Mouse (Mus musculus) adrenal gland (tissue): ENCODE measurements around the gene Fgf9.

Source experiments
- intact Hi-C: fragments of 180-260 bp; cut with DNase I; formaldehyde crosslinking; loops from one replicate; pipeline ENCODE4 v1.15.1; 2025

Fgf9 gene

DNA sequence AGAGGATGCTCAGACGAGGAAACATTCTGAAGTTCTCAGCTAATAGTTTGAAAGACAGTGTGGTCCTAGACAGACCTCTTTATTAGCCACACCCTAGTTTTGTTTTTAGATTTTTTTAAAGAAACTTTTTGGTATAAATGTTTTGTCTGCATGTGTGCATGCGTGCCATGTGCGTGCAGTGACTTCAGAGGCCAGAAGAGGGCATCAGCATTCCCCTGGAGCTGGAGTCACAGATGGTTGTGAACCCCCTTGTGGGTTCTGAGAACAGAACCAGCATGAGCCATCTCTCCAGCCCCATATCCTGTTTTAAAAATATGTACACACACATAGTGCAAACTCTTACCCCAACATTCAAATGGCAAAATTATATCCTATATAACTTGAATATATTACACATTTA is 13.9 kb downstream of the Fgf9 start:
- intact Hi-C loops: no loop called here

DNA sequence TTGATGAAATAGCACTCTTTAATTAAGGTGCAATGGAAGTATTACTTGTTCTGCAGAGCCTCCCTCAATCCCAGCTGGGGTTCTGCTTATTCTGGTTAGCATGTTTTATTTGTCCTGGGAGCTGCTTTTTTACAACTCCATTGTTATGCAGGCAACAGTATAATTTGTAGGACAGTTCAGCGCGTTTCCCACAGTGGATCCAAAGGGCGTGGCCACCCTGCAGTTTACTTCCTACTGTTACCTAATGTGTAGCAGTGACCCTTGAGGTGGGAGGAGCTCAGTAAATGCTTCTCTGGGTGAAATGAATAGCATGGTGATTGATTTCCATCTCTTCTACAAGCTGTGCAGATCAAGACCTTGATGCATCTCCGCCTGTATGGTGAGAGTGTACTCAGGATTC is 17.0 kb downstream of the Fgf9 start:
- intact Hi-C loops: no loop called here

DNA sequence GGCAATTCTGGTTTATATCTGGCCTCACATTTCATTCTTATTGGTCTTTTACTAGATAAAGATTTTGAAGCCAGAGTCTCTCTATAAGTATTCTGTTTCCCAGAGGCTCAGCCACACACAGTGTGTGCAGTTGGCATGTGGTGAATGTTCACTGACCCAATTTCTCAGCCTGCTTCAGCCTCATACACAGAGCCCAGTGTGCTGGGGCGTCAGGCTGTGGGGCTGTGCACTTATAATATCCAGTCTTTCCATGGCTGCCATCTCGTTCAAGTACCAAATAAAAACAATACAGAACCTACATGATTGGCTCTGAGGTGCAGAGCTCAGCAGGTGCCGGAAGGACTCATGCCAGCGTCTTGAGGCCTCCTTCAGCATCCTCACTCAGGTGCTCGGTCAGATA is 19.1 kb downstream of the Fgf9 start:
- intact Hi-C loops: no loop called here

DNA sequence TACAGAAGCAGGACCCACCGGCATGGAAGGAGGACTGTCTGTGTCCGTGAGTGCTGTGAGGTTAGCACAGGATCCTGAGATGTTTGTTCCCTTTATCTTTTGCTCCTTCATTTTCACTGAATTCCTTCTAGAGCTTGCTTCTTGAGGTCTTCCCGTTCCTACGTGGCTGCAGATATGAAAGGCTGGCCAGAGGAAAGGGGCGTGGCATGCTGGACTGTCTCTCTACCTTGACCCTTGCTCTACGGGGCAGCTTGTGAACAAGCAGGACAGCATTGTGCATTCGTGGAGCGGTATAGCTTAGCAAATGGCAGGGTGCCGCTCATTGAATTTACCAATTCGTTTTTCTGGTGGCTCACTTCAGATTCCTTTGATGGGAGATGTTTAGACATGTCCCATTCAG is 21.0 kb downstream of the Fgf9 start:
- intact Hi-C loops: no loop called here

DNA sequence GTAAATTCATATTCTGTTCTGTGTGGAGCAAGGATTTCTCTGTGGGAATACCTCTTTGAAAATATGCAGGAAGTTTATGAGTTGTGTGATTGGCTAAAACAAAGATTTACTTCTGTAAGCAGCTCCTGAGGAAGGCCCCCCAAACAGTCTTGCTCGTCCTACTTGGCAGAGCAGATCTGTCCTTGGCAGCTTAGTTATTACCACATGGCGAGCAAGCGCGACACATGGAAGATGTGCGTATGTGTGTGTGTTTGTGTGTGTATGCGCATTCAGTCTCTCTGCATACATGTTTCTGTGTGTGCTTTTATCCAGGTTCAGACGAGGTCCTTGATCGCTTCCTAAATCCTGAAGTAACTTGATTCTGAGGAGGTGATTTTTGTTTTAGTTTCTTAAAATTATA is 29.3 kb downstream of the Fgf9 start:
- intact Hi-C loops: no loop called here

DNA sequence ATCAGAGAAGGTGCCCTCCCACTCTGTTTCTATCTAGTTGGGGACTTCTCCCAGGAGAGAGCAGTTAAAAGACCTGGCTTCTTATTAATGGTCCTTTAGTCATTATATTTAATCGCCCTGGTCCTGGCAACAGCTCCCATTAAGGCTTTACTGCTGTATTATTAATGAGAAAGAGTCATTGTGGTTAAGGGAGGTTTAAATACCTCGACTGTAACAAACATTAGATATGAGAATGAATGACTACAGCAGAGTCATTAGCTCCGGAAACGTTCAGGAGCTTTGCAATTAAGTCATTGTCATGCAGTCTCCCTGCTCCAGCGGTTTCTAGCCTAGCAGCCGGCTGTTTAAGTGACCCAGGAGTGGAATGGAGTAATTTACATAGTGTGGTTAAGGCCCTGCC is 31.0 kb downstream of the Fgf9 start:
- intact Hi-C loops: no loop called here

DNA sequence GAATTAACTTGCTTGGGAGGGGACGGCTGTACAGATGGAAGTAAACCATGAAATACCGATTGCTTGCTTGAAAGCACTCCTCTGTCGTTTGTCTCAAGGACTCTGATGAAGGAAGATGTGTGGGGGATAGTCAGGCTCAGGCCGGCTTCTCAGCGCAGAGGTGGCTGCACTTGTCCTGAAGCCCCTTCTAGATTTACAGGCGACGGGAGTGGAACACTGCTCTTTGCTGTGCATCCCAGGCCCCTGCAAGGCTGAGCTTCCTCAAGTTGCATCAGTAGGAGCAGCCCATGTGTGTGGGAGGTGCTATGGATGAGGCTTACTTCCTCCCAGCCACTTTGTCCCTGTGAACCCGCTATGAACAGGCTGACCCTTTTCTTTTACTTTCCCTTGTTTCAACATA is 33.9 kb downstream of the Fgf9 start:
- intact Hi-C loops: no loop called here

DNA sequence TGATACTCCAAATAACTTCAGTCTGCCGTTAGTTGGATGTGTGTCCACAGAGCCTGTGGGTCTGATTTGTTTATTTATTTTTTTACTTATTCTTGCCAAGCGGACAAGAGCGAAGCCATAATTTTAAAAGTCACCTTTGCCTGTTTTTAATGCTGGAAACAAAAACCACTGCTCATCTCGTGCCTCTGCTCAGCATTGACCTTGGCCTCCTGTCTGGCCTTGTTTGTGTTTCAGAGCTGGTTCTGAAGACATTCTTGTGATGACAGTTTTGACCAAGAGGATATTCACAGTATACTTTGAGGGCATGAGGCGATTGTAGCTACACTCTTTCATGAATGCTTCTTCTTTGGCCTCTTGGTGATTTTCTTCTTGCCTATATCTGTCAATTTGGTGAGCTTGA is 35.2 kb downstream of the Fgf9 start:
- intact Hi-C loops: no loop called here

DNA sequence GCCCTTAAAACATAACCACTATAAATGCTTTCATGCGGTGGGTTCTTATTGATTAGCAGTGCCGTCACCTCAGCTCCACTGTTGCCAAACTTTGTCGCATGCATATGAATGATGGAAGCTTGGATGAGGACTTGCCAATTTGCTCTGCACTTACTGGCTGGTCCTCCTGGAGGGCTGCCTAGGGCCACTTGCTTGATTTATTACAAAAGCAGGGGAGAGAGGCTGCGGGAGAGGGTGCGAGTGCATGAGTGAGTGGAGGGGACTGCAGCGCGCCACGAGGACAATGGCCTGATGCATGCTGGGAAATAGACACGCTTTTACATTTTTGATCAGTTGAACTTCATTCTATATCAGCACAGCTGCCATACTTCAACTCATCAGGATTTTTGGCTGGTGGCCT is 39.3 kb downstream of the Fgf9 start:
- intact Hi-C loops: no loop called here

DNA sequence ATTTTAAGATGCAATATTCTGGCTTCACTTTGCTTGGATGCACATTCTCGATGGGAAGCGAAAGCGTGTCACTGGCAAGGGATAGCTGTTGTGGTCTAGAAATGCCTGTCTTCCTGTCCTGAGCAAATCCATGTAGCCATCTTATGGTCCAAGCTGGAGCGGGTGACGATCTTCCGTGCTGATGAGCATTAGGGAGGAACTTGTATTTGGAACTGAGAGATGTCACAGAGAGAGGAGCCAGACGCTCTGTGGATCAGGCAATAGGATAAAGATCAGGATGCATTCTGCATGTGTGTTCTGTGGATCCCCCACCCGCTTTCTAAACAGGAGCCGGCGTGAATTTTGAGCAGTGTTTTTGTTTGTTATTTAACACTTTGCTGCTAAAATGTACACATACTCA is 41.2 kb downstream of the Fgf9 start:
- intact Hi-C loops: no loop called here

DNA sequence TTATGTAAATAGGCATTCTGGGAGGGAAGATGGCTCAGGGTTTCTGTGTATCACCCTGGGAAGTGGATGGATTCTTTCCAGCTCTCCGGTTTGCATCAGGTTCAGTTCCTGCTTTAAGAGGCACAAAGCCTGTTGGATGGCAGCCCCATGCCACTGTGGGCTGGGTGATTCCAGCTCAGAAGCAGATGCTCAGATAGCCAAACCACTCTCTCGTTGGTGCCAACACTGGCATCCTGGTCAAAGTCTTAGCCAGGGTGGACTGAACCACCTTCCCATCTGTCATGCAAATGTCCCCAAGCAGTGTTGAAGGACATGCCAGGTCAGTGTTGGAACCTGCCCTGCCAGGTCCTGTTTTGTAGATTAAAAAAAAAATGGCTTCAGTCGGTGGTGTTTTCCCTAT is 42.0 kb downstream of the Fgf9 start:
- intact Hi-C loops: no loop called here

DNA sequence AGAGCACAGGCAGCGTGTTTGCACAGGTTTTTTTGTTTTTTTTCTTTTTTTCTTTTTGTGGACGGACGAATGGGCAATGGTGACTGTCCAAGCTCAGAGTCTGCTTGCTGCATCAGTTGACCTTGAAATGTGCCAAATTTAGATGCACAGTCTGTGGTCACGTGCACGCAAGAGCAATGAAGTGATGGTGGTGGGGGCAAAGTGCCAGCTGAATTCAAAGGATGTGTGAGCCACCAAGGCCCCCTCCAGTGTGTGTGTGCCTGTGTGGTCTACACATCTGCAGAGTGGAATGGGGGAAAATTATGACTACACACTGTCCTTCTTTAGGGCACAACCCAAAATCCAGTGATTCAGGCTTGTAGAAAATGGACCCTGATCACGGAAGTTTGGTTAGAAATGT is 42.8 kb downstream of the Fgf9 start:
- intact Hi-C loops: no loop called here

DNA sequence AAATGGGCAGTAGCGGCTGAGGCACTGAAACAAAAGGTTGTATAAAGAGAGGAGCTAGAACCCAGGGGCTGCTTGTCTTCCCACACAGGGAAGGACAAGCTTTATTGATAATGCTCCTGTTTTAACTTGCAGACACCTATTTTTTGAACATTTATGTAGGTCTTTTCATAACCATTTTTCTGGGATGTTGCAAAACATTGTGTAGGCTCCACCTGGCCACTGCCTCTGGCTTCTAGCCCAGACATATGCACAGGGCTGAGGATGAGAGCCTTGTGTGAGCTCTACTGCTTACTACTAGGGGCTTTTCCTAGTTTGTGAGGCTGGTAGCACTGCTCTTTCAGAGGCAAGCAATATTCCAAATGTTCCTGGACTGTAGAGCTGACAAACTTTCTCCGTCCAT is 43.8 kb downstream of the Fgf9 start:
- intact Hi-C loops: no loop called here

DNA sequence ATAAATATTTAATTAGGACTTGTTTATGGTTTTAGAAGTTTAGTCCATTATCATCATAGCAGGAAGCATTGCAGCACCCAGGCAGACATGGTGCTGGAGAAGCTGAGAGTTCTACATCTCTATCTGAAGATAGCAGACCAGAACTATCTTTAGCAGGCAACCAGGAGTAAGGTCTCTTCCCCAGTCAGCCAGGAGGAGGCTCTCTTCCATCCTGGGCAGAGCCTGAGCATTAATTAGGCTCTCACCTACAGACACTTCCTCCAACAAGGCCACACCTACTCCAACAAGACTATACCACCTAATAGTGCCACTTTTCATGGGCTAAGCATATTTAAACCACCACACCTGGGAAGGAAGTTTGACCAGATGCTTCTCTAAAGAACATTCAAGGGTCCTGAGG is 54.3 kb downstream of the Fgf9 start:
- intact Hi-C loops: no loop called here

DNA sequence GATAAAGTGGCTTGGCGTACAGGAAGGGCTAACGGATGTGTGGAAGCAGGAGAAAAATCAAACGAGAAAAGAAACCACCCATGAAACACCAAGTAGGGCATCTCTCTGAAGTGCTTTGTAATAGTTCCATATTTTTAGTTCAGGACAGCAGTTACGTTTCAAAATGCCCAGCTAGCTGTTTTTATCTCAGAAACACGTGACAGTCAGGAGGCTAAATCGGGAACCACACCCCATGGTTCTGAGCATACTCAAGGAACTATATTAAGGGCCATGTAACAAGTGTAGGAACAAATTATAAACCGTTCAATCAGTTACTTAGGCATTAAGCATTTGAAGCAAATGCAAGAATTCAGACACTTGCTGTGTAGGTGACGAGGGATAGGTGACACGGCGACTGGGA is 56.2 kb downstream of the Fgf9 start:
- intact Hi-C loops: no loop called here

DNA sequence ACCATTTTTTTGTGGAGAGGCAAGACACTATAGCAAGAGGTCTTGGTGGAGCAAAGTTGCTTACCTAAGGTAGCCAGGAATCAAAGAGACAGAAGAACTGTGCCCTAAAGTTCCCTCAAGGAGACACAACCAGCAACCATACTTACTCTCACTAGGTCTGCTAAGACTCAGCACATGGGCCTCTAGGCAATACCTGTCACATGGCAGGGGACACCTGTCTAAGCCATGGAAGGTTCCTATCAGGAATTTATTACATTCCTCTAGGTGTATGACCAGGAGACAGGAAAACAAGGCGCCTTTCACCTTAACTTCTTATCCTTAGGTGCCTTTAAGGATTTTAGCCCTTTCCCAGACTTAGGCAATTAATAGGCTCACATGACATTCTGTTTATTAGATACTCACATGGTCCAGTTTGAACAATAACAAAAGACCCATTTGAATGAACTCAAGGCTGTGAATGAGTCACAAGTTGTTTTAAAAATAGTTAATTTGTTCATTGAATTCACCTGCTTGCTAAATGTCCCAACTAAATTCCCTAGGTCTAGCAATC is 69.2 kb downstream of the Fgf9 start:
- intact Hi-C loops: no loop called here

DNA sequence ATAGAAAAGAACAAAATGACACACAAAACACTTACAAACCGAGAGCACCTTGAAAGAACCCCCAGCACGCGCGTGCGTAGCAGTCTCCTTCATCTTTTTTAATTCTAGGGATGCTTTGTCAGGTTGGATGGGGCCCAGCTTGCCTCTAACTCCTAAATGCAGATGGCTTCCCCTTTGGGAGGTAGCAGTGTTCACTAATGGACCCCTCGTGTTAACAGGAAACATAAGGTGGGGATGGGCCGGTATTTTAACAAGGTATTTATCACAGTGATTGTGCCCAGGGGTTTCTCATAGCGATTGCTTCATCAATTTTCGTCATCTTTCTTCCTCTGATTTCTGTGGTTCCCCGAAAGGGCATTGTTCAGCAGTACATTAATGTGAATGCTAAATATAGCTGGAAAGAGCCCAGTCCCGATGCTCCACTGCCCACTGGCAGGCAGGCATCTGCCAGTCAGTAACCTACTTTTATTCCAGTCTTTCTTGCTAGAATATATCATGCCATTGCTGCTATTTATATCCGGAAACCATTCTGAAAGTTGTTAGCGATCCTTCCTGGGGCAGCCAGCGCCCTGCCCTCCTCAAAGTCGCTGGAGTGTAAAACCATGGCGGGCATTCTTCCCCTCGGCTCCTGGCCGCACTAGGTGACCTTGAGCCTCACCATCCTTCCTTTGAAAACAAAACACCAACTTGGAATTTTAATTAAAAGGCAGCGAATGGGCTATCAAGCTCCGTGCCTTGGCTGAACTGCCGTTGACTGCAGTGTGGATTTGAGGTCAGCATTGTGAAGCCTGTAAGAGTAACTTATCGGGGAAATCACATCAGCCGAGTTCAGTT is 79.5 kb downstream of the Fgf9 start:
- intact Hi-C loops: no loop called here

DNA sequence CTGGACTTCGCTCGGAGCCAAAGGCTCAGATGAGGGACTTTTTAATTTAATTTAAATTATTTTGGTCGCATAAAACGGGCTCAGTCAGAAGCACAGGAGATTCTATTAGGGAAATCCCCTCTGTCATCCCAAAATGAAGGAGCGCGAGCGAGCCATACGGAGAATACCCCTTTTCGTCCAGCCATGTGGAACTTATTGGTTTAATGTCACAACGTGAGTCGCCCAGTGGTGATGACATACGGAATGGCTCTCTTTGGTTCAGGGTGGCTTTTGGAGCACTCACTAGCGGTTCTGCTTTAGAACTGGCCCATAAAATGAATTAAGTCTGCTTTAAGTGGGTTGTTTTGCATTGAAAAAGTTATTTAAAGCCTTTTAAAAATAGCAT is 80.1 kb downstream of the Fgf9 start:
- intact Hi-C loops: no loop called here

DNA sequence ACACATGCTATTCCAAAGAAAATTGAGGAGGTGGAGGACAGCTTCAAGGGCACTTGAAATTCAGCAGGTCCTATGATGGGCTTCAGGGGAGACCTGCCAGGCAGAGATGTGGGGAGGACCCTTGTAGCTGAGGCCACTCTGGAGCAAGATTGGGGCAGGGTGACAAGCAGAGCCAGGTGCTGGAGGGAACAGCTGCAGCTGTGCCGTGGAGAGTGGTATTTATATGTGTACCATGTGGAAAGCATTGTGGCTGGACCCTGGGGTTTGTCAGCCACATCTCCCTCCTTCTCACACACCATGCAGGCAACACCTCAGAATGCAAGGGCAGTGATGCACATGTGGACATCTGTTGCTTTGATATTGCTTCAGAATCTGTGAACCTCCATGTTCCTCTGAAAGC is 81.8 kb downstream of the Fgf9 start:
- intact Hi-C loops: no loop called here

DNA sequence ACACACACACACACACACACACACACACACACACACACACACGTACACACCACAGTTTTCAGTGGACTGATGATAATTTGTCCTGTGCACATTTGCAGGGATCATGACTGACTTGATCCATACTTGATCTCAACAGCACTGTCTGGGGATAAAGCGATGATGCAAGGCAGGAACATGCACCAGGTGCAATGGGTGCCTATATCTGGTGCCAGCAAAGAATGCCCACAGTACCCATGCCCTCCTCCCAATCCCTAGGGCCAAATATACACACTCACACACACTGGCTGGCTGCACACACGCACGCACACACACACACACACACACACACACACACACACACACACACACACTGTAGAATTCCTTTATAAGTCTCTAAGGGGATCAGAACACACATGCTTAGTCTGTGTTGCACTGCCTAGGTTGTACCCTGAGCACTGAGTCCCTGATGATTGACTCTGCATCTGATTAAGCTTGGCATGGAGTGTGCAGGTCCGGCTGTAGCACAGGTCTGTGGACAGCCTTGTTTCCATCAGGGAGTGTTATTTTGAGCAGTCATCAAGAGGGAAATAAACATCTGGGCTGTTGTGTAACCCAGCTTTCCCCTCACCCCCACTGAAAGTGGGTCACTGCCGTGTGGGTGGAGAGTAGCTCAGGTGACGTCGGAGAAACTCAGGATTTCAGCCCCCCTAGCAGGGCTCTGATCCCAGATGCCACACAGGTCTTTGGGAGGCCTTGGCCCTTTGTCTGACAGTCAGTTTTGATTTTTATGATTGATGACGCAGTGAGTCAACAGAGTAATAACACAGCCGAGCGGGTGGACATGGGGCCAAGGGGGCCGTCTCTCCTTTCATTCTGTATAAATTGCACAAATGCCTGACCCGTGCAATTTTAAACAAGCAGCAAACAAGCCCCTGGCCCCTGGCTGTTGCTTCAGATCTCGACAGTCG is 83.4 kb downstream of the Fgf9 start:
- intact Hi-C loops: no loop called here

DNA sequence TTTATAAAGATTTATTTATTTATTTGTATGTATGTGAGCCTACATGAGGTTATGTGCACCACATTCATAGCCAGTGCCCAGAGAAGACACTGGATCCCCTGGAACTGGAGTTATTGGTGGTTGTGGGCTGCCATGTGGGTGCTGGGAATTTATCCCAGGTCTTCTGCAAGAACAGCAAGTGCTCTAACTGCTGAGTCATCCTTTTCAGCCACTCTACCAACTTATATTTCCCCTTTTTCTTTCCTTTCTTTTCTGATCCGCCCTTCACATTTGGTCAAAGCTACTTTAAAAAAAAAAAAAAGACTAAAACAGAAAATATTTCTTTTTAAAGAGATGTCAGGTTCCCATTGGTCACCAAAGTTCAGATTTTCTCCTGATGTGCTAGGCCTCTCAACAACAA is 90.3 kb downstream of the Fgf9 start:
- intact Hi-C loops: no loop called here
